Mouse (Mus musculus): ENCODE results near the gene 9130019O22Rik. TPM values are rescaled to one million over a fixed set of nuclear protein-coding genes. Genes with fewer than 3 reads are reported as not detected.
"Not testable (repeated sequence)": the region's sequence is repeated elsewhere in the genome, so short reads cannot be mapped to it uniquely, and the experiment has no call there.

The 9130019O22Rik gene
- polyA plus RNA-seq, 1 experiment: 6.4 TPM

- Histone ChIP-seq H3K27ac (ENCODE audit: control insufficient read depth, insufficient read depth, low read length) (no peak overlapping the region), H3K36me3 (ENCODE audit: control insufficient read depth, insufficient read depth, low read length) (no peaks in the 10 kb centered on the region), H3K4me3 (ENCODE audit: control insufficient read depth, insufficient read depth, low read length) (no peak overlapping the region), H3K4me1 (replicated peaks; ENCODE audit: control insufficient read depth, insufficient read depth, low read length) (peaks cover 2% of the 10 kb centered on the region; the same call in 1 of the 2 replicates), H3K27me3 (ENCODE audit: control insufficient read depth, insufficient read depth, low read length) (no peaks in the 10 kb centered on the region; the same call in 1 of the 2 replicates)
- DNase-seq: no peak
- 47% methylated on average over 24 of the region's 24 CpGs for WGBS
- TF ChIP-seq CTCF (IDR thresholded peaks at IDR 0.05; ENCODE audit: borderline replicate concordance, control insufficient read depth, extremely low read depth, insufficient read depth, low read length, poor library complexity): no peak
- no peak for TF ChIP-seq POLR2A (IDR thresholded peaks at IDR 0.05; ENCODE audit: control insufficient read depth, extremely low read depth, insufficient read depth, low read length, poor library complexity)
Measured at GRCm38 (mm10) chr7:127363475-127363921, 23.5 kb downstream of the 9130019O22Rik start.

- 25% methylated on average over 13 of the region's 13 CpGs for WGBS
- H3K4me1 ChIP-seq (replicated peaks; ENCODE audit: control insufficient read depth, insufficient read depth, low read length); DNase-seq; H3K4me3 ChIP-seq (ENCODE audit: control insufficient read depth, insufficient read depth, low read length); H3K27me3 ChIP-seq (ENCODE audit: control insufficient read depth, insufficient read depth, low read length); H3K27ac ChIP-seq (ENCODE audit: control insufficient read depth, insufficient read depth, low read length); H3K36me3 ChIP-seq (ENCODE audit: control insufficient read depth, insufficient read depth, low read length): not testable (repeated sequence)
Measured at GRCm38 (mm10) chr7:127362418-127362817, 24.5 kb downstream of the 9130019O22Rik start.

GRCm38 (mm10) chr7:127361449-127361848 lies 25.5 kb downstream of the 9130019O22Rik start:
- Histone ChIP-seq H3K27ac (ENCODE audit: control insufficient read depth, insufficient read depth, low read length) (no peak overlapping the region), H3K4me1 (replicated peaks; ENCODE audit: control insufficient read depth, insufficient read depth, low read length) (peaks cover 2% of the 10 kb centered on the region; the same call in 1 of the 2 replicates), H3K27me3 (ENCODE audit: control insufficient read depth, insufficient read depth, low read length) (no peaks in the 10 kb centered on the region; the same call in 1 of the 2 replicates), H3K4me3 (ENCODE audit: control insufficient read depth, insufficient read depth, low read length) (no peak overlapping the region), H3K36me3 (ENCODE audit: control insufficient read depth, insufficient read depth, low read length) (no peaks in the 10 kb centered on the region)
- TF ChIP-seq POLR2A (IDR thresholded peaks at IDR 0.05; ENCODE audit: control insufficient read depth, extremely low read depth, insufficient read depth, low read length, poor library complexity) (no peak), CTCF (IDR thresholded peaks at IDR 0.05; ENCODE audit: borderline replicate concordance, control insufficient read depth, extremely low read depth, insufficient read depth, low read length, poor library complexity) (no peak)
- no peak for DNase-seq
- 66% methylated on average over 9 of the region's 13 CpGs for WGBS

- 74% methylated on average over 4 of the region's 4 CpGs for WGBS
- no peaks in the 10 kb centered on the region for H3K36me3 ChIP-seq (ENCODE audit: control insufficient read depth, insufficient read depth, low read length)
- H3K4me1 ChIP-seq (replicated peaks; ENCODE audit: control insufficient read depth, insufficient read depth, low read length): peaks cover 2% of the 10 kb centered on the region; the same call in 1 of the 2 replicates
- H3K27me3 ChIP-seq (ENCODE audit: control insufficient read depth, insufficient read depth, low read length): no peaks in the 10 kb centered on the region; the same call in 1 of the 2 replicates
- no peak overlapping the region for H3K27ac ChIP-seq (ENCODE audit: control insufficient read depth, insufficient read depth, low read length)
- H3K4me3 ChIP-seq (ENCODE audit: control insufficient read depth, insufficient read depth, low read length): no peak overlapping the region
- DNase-seq: no peak
- no peak for TF ChIP-seq CTCF (IDR thresholded peaks at IDR 0.05; ENCODE audit: borderline replicate concordance, control insufficient read depth, extremely low read depth, insufficient read depth, low read length, poor library complexity)
- no peak for TF ChIP-seq POLR2A (IDR thresholded peaks at IDR 0.05; ENCODE audit: control insufficient read depth, extremely low read depth, insufficient read depth, low read length, poor library complexity)
Measured at GRCm38 (mm10) chr7:127360265-127360664, 26.7 kb downstream of the 9130019O22Rik start.

- Histone ChIP-seq H3K27ac (ENCODE audit: control insufficient read depth, insufficient read depth, low read length) (no peak overlapping the region), H3K4me3 (ENCODE audit: control insufficient read depth, insufficient read depth, low read length) (no peak overlapping the region), H3K27me3 (ENCODE audit: control insufficient read depth, insufficient read depth, low read length) (no peaks in the 10 kb centered on the region; the same call in 1 of the 2 replicates), H3K4me1 (replicated peaks; ENCODE audit: control insufficient read depth, insufficient read depth, low read length) (peaks cover 2% of the 10 kb centered on the region; the same call in 1 of the 2 replicates), H3K36me3 (ENCODE audit: control insufficient read depth, insufficient read depth, low read length) (no peaks in the 10 kb centered on the region)
- TF ChIP-seq CTCF (IDR thresholded peaks at IDR 0.05; ENCODE audit: borderline replicate concordance, control insufficient read depth, extremely low read depth, insufficient read depth, low read length, poor library complexity) (no peak), POLR2A (IDR thresholded peaks at IDR 0.05; ENCODE audit: control insufficient read depth, extremely low read depth, insufficient read depth, low read length, poor library complexity) (no peak)
- DNase-seq: no peak
- 87% methylated on average over 4 of the region's 4 CpGs for WGBS
Measured at GRCm38 (mm10) chr7:127358472-127358871, 28.5 kb downstream of the 9130019O22Rik start.

GRCm38 (mm10) chr7:127357871-127358270 lies 29.1 kb downstream of the 9130019O22Rik start:
- TF ChIP-seq POLR2A (IDR thresholded peaks at IDR 0.05; ENCODE audit: control insufficient read depth, extremely low read depth, insufficient read depth, low read length, poor library complexity) (no peak), CTCF (IDR thresholded peaks at IDR 0.05; ENCODE audit: borderline replicate concordance, control insufficient read depth, extremely low read depth, insufficient read depth, low read length, poor library complexity) (no peak)

GRCm38 (mm10) chr7:127355796-127356195 lies 31.2 kb downstream of the 9130019O22Rik start:
- Histone ChIP-seq H3K36me3 (ENCODE audit: control insufficient read depth, insufficient read depth, low read length) (no peaks in the 10 kb centered on the region), H3K4me1 (replicated peaks; ENCODE audit: control insufficient read depth, insufficient read depth, low read length) (no peaks in the 10 kb centered on the region), H3K27me3 (ENCODE audit: control insufficient read depth, insufficient read depth, low read length) (no peaks in the 10 kb centered on the region), H3K27ac (ENCODE audit: control insufficient read depth, insufficient read depth, low read length) (no peak overlapping the region), H3K4me3 (ENCODE audit: control insufficient read depth, insufficient read depth, low read length) (no peak overlapping the region)
- no peak for DNase-seq
- no peak for TF ChIP-seq CTCF (IDR thresholded peaks at IDR 0.05; ENCODE audit: borderline replicate concordance, control insufficient read depth, extremely low read depth, insufficient read depth, low read length, poor library complexity)
- no peak for TF ChIP-seq POLR2A (IDR thresholded peaks at IDR 0.05; ENCODE audit: control insufficient read depth, extremely low read depth, insufficient read depth, low read length, poor library complexity)
- 81% methylated on average over 3 of the region's 3 CpGs for WGBS

More at GRCm38 (mm10) chr7:127357871-127358270, 29.1 kb downstream of the 9130019O22Rik start:
- no peak overlapping the region for H3K4me3 ChIP-seq (ENCODE audit: control insufficient read depth, insufficient read depth, low read length)
- 84% methylated on average over 2 of the region's 2 CpGs for WGBS
- H3K36me3 ChIP-seq (ENCODE audit: control insufficient read depth, insufficient read depth, low read length): no peaks in the 10 kb centered on the region
- no peaks in the 10 kb centered on the region for H3K27me3 ChIP-seq (ENCODE audit: control insufficient read depth, insufficient read depth, low read length)
- DNase-seq: no peak
- H3K4me1 ChIP-seq (replicated peaks; ENCODE audit: control insufficient read depth, insufficient read depth, low read length): peaks cover 2% of the 10 kb centered on the region; the same call in 1 of the 2 replicates
- H3K27ac ChIP-seq (ENCODE audit: control insufficient read depth, insufficient read depth, low read length): no peak overlapping the region
